Mouse (Mus musculus): ENCODE measurements around the gene Pcyox1. TPM values are rescaled to one million over a fixed set of nuclear protein-coding genes. Genes with fewer than 3 reads are reported as not detected.

The Pcyox1 gene
- 38.1 and 51.3 TPM in 2 replicates for polyA plus RNA-seq (2015; fragmentation: Nextera tagmentation; extraction: Ambion mirVana)

GRCm38 (mm10) chr6:86396581-86397256 is at the start of gene Pcyox1:
Pcyox1 (minus strand) TSS chr6:86397154.
- peak within 1 kb of the TSS; percentile 84 for H3K27ac ChIP-seq
- H3K9me3 ChIP-seq (replicated peaks) = no peaks in the 10 kb centered on the region
- H3K4me1 ChIP-seq (replicated peaks) = peaks cover 55% of the 10 kb centered on the region
- WGBS (ENCODE audit: insufficient replicate concordance) = under 1% methylated on average over 51 of the region's 51 CpGs
- DNase-seq = peak; percentile 81
- H3K4me2 ChIP-seq = peak within 1 kb of the TSS; percentile 87
- H3K36me3 ChIP-seq = peaks cover 20% of the 10 kb centered on the region
- peak; percentile 88 for ATAC-seq (ENCODE audit: low read depth)
- H3K9ac ChIP-seq = peak within 1 kb of the TSS; percentile 84
- H3K27me3 ChIP-seq = no peaks in the 10 kb centered on the region
- H3K4me3 ChIP-seq (replicated peaks) = peak within 1 kb of the TSS; percentile 82

GRCm38 (mm10) chr6:86445551-86445950 is 48.6 kb upstream of the Pcyox1 start:
- Histone ChIP-seq H3K9me3 (replicated peaks) (no peaks in the 10 kb centered on the region), H3K36me3 (peaks cover 72% of the 10 kb centered on the region), H3K4me1 (replicated peaks) (no peaks in the 10 kb centered on the region), H3K4me2 (no peak overlapping the region), H3K4me3 (replicated peaks) (no peak overlapping the region), H3K27me3 (no peaks in the 10 kb centered on the region), H3K27ac (no peak overlapping the region), H3K9ac (no peak overlapping the region)
- DNase-seq = no peak
- no peak for ATAC-seq (ENCODE audit: low read depth)
- WGBS (ENCODE audit: insufficient replicate concordance) = 87% methylated on average over 18 of the region's 18 CpGs

- WGBS (ENCODE audit: insufficient replicate concordance) = 92% methylated on average over 10 of the region's 10 CpGs
- H3K4me2 ChIP-seq = no peak overlapping the region
- no peak for DNase-seq
- no peak overlapping the region for H3K9ac ChIP-seq
- no peaks in the 10 kb centered on the region for H3K9me3 ChIP-seq (replicated peaks)
- H3K27ac ChIP-seq = no peak overlapping the region
- H3K4me1 ChIP-seq (replicated peaks) = peaks cover 18% of the 10 kb centered on the region
- ATAC-seq (ENCODE audit: low read depth) = no peak
- no peaks in the 10 kb centered on the region for H3K27me3 ChIP-seq
- H3K36me3 ChIP-seq = peaks cover 38% of the 10 kb centered on the region
- H3K4me3 ChIP-seq (replicated peaks) = no peak overlapping the region
Measured at GRCm38 (mm10) chr6:86441571-86441970, 44.6 kb upstream of the Pcyox1 start.

GRCm38 (mm10) chr6:86439531-86439930 is 42.6 kb upstream of the Pcyox1 start:
- Histone ChIP-seq H3K4me2 (peak overlapping the region; percentile 75), H3K9ac (peak overlapping the region; percentile 82), H3K4me1 (replicated peaks) (peaks cover 18% of the 10 kb centered on the region), H3K4me3 (replicated peaks) (peak overlapping the region; percentile 81), H3K9me3 (replicated peaks) (no peaks in the 10 kb centered on the region), H3K36me3 (peaks cover 27% of the 10 kb centered on the region), H3K27ac (peak overlapping the region; percentile 94), H3K27me3 (no peaks in the 10 kb centered on the region)
- DNase-seq (no peak), ATAC-seq (ENCODE audit: low read depth) (no peak)
- 75% methylated on average over 1 of the region's 1 CpGs for WGBS (ENCODE audit: insufficient replicate concordance)

- DNase-seq = no peak
- under 1% methylated on average over 13 of the region's 13 CpGs for WGBS (ENCODE audit: insufficient replicate concordance)
- Histone ChIP-seq H3K4me3 (replicated peaks) (peak overlapping the region; percentile 81), H3K4me1 (replicated peaks) (peaks cover 18% of the 10 kb centered on the region), H3K9me3 (replicated peaks) (no peaks in the 10 kb centered on the region), H3K27ac (peak overlapping the region; percentile 94), H3K27me3 (no peaks in the 10 kb centered on the region), H3K9ac (peak overlapping the region; percentile 82), H3K4me2 (peak overlapping the region; percentile 75), H3K36me3 (peaks cover 24% of the 10 kb centered on the region)
- no peak for ATAC-seq (ENCODE audit: low read depth)
Measured at GRCm38 (mm10) chr6:86439119-86439496, 42.2 kb upstream of the Pcyox1 start.

GRCm38 (mm10) chr6:86438272-86439118 is 41.5 kb upstream of the Pcyox1 start, which contains the start of gene C87436:
C87436 (plus strand) TSS chr6:86438374.
- H3K27me3 ChIP-seq = no peaks in the 10 kb centered on the region
- no peaks in the 10 kb centered on the region for H3K9me3 ChIP-seq (replicated peaks)
- peak within 1 kb of the TSS; percentile 75 for H3K4me2 ChIP-seq
- peak; percentile 90 for DNase-seq
- peak within 1 kb of the TSS; percentile 82 for H3K9ac ChIP-seq
- peak within 1 kb of the TSS; percentile 94 for H3K27ac ChIP-seq
- H3K4me3 ChIP-seq (replicated peaks) = peak within 1 kb of the TSS; percentile 81
- H3K36me3 ChIP-seq = peaks cover 24% of the 10 kb centered on the region
- peak; percentile 93 for ATAC-seq (ENCODE audit: low read depth)
- H3K4me1 ChIP-seq (replicated peaks) = peaks cover 18% of the 10 kb centered on the region
- under 1% methylated on average over 59 of the region's 59 CpGs for WGBS (ENCODE audit: insufficient replicate concordance)

- no peaks in the 10 kb centered on the region for H3K27me3 ChIP-seq
- H3K4me2 ChIP-seq = peak overlapping the region; percentile 75
- peak; percentile 62 for DNase-seq
- ATAC-seq (ENCODE audit: low read depth) = peak; percentile 67
- peaks cover 18% of the 10 kb centered on the region for H3K4me1 ChIP-seq (replicated peaks)
- H3K27ac ChIP-seq = peak overlapping the region; percentile 94
- H3K4me3 ChIP-seq (replicated peaks) = peak overlapping the region; percentile 81
- peaks cover 26% of the 10 kb centered on the region for H3K36me3 ChIP-seq
- H3K9me3 ChIP-seq (replicated peaks) = no peaks in the 10 kb centered on the region
- 3% methylated on average over 14 of the region's 14 CpGs for WGBS (ENCODE audit: insufficient replicate concordance)
- peak overlapping the region; percentile 82 for H3K9ac ChIP-seq
Measured at GRCm38 (mm10) chr6:86437711-86438110, 40.8 kb upstream of the Pcyox1 start.

GRCm38 (mm10) chr6:86433696-86434095 is 36.7 kb upstream of the Pcyox1 start:
- peaks cover 6% of the 10 kb centered on the region for H3K4me1 ChIP-seq (replicated peaks)
- DNase-seq = no peak
- no peak for ATAC-seq (ENCODE audit: low read depth)
- 80% methylated on average over 1 of the region's 1 CpGs for WGBS (ENCODE audit: insufficient replicate concordance)
- no peak overlapping the region for H3K27ac ChIP-seq
- H3K9ac ChIP-seq = 0 out of 2 replicates have a peak overlapping the region, but pooled peaks have one; percentile 2
- peaks cover 35% of the 10 kb centered on the region for H3K36me3 ChIP-seq
- H3K9me3 ChIP-seq (replicated peaks) = no peaks in the 10 kb centered on the region
- no peaks in the 10 kb centered on the region for H3K27me3 ChIP-seq
- H3K4me2 ChIP-seq = no peak overlapping the region
- H3K4me3 ChIP-seq (replicated peaks) = no peak overlapping the region

- WGBS (ENCODE audit: insufficient replicate concordance) = 79% methylated on average over 3 of the region's 3 CpGs
- Histone ChIP-seq H3K27me3 (no peaks in the 10 kb centered on the region), H3K4me2 (no peak overlapping the region), H3K27ac (no peak overlapping the region), H3K9me3 (replicated peaks) (no peaks in the 10 kb centered on the region), H3K9ac (no peak overlapping the region), H3K4me3 (replicated peaks) (no peak overlapping the region), H3K36me3 (peaks cover 53% of the 10 kb centered on the region), H3K4me1 (replicated peaks) (no peaks in the 10 kb centered on the region)
- ATAC-seq (ENCODE audit: low read depth) = no peak
- DNase-seq = no peak
Measured at GRCm38 (mm10) chr6:86431531-86431930, 34.6 kb upstream of the Pcyox1 start.

GRCm38 (mm10) chr6:86426358-86426757 is 29.4 kb upstream of the Pcyox1 start, which contains the start of gene Gm44790:
Gm44790 (plus strand) TSS chr6:86426658.
- H3K27ac ChIP-seq = no peak within 1 kb of the TSS
- no peaks in the 10 kb centered on the region for H3K4me1 ChIP-seq (replicated peaks)
- no peak for DNase-seq
- H3K9ac ChIP-seq = no peak within 1 kb of the TSS
- ATAC-seq (ENCODE audit: low read depth) = no peak
- H3K27me3 ChIP-seq = no peaks in the 10 kb centered on the region
- no peaks in the 10 kb centered on the region for H3K9me3 ChIP-seq (replicated peaks)
- no peak within 1 kb of the TSS for H3K4me2 ChIP-seq
- H3K4me3 ChIP-seq (replicated peaks) = no peak within 1 kb of the TSS
- WGBS (ENCODE audit: insufficient replicate concordance) = 88% methylated on average over 1 of the region's 1 CpGs
- peaks cover 54% of the 10 kb centered on the region for H3K36me3 ChIP-seq

- no peak overlapping the region for H3K9ac ChIP-seq
- H3K4me3 ChIP-seq (replicated peaks) = no peak overlapping the region
- 74% methylated on average over 6 of the region's 6 CpGs for WGBS (ENCODE audit: insufficient replicate concordance)
- no peaks in the 10 kb centered on the region for H3K27me3 ChIP-seq
- peaks cover 62% of the 10 kb centered on the region for H3K36me3 ChIP-seq
- no peak for ATAC-seq (ENCODE audit: low read depth)
- H3K4me1 ChIP-seq (replicated peaks) = no peaks in the 10 kb centered on the region
- DNase-seq = no peak
- H3K9me3 ChIP-seq (replicated peaks) = no peaks in the 10 kb centered on the region
- H3K27ac ChIP-seq = no peak overlapping the region
- no peak overlapping the region for H3K4me2 ChIP-seq
Measured at GRCm38 (mm10) chr6:86420491-86420890, 23.5 kb upstream of the Pcyox1 start.

Measured in liver, embryonic 13.5 days (tissue).